In the genomic region with DNA sequence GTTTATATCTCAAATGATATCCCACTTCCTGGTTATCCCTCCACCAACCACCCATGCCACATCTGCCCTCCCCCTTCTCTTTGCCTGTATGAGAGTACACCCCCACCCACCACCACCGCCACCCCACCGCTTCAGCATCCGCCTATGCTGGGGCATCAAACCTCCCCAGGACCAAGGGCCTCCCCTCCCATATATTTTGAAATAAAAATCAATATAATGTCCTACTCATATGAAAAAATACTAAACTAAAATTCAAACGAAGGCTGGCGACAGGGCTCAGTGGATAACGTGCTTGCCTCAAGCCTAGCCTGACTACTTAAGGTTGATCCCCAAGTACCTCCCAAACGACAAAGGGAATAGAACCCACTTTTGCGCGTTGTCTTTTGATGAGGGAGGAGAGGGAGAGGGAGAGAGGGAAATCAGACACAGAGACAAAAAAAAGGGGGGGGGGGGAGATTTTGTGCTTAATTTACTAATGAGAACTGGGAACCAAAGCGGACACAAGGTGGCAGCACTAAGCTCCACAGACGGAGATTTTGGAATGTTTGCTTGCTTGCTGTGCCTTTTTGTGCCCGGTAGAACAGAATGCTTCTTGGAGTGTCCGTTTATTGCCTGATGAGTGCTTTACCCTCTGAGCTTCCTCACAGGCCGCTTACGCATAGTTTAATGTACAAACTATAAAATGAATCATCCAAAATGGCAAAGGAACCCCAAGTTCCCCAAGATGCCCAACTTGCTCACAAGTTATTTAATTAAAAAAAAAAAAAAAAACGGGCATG, we compare ENCODE assay signal across 8 mouse cellular contexts. TPM values are rescaled to one million over a fixed set of nuclear protein-coding genes. Genes with fewer than 3 reads are reported as not detected.
DNase-seq lines count a peak whose midpoint lies in the region.

No protein-coding gene starts in this region.

- no peaks in the 10 kb centered on the region for H3K36me3 ChIP-seq in hindbrain, embryonic 10.5 days

- H3K4me3 ChIP-seq in hindbrain, embryonic 10.5 days: peak overlapping the region; percentile 51

- WGBS in hindbrain, embryonic 10.5 days: 8% methylated on average over 16 of the region's 16 CpGs

- H3K9me3 ChIP-seq in hindbrain, embryonic 10.5 days: peaks cover 3% of the 10 kb centered on the region; the same call in 1 of the 2 replicates

- peak overlapping the region; percentile 72 for H3K27ac ChIP-seq in hindbrain, embryonic 10.5 days

- DNase-seq in R1 (ENCODE audit: low read depth, low spot score): peak; percentile 93
- DNase-seq in cerebellum, adult 9-10 months: peak; percentile 90
- peak; percentile 82 for DNase-seq in forelimb bud, embryonic 11.5 days (ENCODE audit: low read depth, low spot score)
- peak; percentile 75 for DNase-seq in hindbrain, embryonic 10.5 days (ENCODE audit: low spot score)
- DNase-seq in layer of hippocampus, adult 9-10 months (ENCODE audit: low spot score): peak; percentile 85
- DNase-seq in lung, postnatal 10 days: peak; percentile 89
- peak; percentile 93 for DNase-seq in retina, embryonic 14.5 days (ENCODE audit: low spot score)
- peak; percentile 67 for DNase-seq in urinary bladder, postnatal 25 days (ENCODE audit: low spot score)

- no peaks in the 10 kb centered on the region; the same call in 1 of the 2 replicates for H3K27me3 ChIP-seq in hindbrain, embryonic 10.5 days (ENCODE audit: insufficient read depth, poor library complexity, severe bottlenecking)

- peaks cover 10% of the 10 kb centered on the region for H3K4me1 ChIP-seq in hindbrain, embryonic 10.5 days (replicated peaks)

RNA-seq across cellular contexts. Expression of a gene that starts 11.6 kb away (rescaled TPM):
- polyA plus RNA-seq in hindbrain, embryonic 10.5 days (2016; fragmentation: Nextera tagmentation; extraction: Ambion mirVana): 672 and 778 TPM in 2 replicates

RNA-seq across cellular contexts. Expression of a gene that starts 28.7 kb away (rescaled TPM):
- polyA plus RNA-seq in hindbrain, embryonic 10.5 days (2016; fragmentation: Nextera tagmentation; extraction: Ambion mirVana): 4.5 and 5.1 TPM in 2 replicates

RNA-seq across cellular contexts. Expression of a gene that starts 37.4 kb away (rescaled TPM):
- polyA plus RNA-seq in hindbrain, embryonic 10.5 days (2016; fragmentation: Nextera tagmentation; extraction: Ambion mirVana): 0.26 and 0.30 TPM in 2 replicates

RNA-seq across cellular contexts. Expression of a gene that starts 38.0 kb away (rescaled TPM):
- polyA plus RNA-seq in hindbrain, embryonic 10.5 days (2016; fragmentation: Nextera tagmentation; extraction: Ambion mirVana): 3.5 and 4.7 TPM in 2 replicates

Comparison
In these comparisons a context has a peak if more than half of its experiments do, and no peak if none do; other contexts are left out.
1. Peak in every context shown above with its lines: DNase-seq, H3K4me3 ChIP-seq and H3K27ac ChIP-seq.